Mouse (Mus musculus) v-Abl transformed pro-B cells (cell line): ENCODE data around the gene Vars2.

Experiments used
- in situ Hi-C, 2 experiments: fragments of 400-800 bp; cut with MboI; formaldehyde crosslinking; loops; one replicate each; pipeline ENCODE4 v1.15.1; 2025; ENCODE audit not compliant: unreplicated experiment in 2 of 2

The Vars2 gene

GRCm38 (mm10) chr17:35695289-35695688, 27.9 kb upstream of the Vars2 start:
- in situ Hi-C loops: no loop called here

GRCm38 (mm10) chr17:35693906-35694305, 26.5 kb upstream of the Vars2 start:
- in situ Hi-C loops: no loop called here

GRCm38 (mm10) chr17:35692368-35692767, 25.0 kb upstream of the Vars2 start:
- in situ Hi-C loops: no loop called here

GRCm38 (mm10) chr17:35691811-35692210, 24.4 kb upstream of the Vars2 start:
- in situ Hi-C loops: no loop called here

GRCm38 (mm10) chr17:35689936-35690645, 22.7 kb upstream of the Vars2 start:
- in situ Hi-C loops: no loop called here

- in situ Hi-C loops: no loop called here
These were observed 21.2 kb upstream of the Vars2 start for GRCm38 (mm10) chr17:35688347-35689175.

GRCm38 (mm10) chr17:35685061-35685460, 17.7 kb upstream of the Vars2 start:
- in situ Hi-C loops: no loop called here

DNA sequence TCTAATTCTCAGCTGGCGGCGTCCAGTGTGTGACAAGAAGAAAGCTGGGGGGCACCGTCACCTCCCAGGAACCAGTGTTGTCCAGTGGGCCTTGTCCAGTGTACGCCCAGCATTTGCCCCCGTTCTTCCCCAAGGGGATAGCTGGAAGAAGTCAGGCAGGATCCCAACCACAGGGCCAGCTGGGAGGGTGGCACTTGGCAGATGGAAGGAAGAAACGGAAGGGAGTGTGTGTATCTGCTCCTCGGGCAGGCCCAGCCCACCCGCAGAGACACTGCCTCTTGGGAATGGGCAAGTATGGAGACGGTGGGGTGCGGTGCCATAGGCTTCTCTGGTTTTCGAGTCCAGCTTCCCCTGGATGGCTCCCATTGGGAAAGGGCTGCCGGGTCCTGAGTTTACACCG, 14.6 kb upstream of the Vars2 start:
- in situ Hi-C loops: no loop called here

- in situ Hi-C loops: no loop called here
These were observed 13.2 kb upstream of the Vars2 start for GRCm38 (mm10) chr17:35680591-35680990.

DNA sequence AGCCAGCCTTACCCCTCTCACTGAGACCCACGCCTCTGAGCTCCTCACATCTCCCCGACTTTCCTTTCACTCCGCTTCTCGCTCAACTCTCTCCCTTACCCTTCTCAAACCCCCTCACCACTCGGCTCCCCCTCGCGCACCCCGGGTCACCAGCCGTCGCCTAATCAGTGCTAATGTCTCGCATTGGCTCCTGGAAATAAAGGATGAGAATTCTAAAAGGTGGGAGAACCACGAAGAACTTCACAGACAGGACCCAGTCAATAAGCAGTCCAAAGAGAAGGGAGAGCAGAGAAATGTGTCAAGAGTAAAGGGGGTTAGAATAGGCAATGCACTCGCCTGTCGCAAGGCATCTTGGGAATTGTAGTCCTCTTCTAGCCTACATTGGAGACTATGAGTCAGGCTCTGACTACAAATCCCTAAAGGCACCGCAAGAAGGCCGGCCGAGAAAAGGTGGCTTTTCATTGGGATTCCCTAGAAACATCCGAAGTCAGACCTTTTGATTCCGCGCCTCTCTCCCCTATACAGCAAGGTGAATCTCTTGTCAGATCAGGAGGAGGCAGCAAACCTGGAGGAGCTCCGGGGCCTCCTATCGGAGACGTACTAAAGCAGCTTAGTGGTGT, 6.1 kb upstream of the Vars2 start, which contains the start of gene Gtf2h4:
Gene Gtf2h4, minus strand, starts transcription at position 324 of the 620 bp plus-strand sequence.
- in situ Hi-C loops: no loop called here

DNA sequence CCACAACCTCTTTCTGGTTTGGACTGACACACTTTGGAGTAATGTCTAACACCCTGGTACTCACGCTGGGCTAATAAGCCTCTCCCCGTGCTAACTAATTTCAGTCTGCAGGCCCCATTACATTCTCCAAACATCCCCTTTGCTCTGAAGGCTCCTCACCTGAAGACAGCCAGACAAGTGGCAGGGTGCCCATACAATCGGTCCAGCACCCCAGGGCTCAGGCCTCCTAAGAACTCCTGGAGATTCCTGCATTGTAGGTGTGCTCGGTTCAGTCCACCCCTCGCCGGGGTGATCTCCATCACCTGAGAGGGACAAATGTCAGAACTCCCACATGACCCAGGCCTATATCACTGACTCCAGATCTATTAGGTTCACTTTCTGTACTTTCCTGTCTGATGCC, 5.1 kb upstream of the Vars2 start:
- in situ Hi-C loops: no loop called here

DNA sequence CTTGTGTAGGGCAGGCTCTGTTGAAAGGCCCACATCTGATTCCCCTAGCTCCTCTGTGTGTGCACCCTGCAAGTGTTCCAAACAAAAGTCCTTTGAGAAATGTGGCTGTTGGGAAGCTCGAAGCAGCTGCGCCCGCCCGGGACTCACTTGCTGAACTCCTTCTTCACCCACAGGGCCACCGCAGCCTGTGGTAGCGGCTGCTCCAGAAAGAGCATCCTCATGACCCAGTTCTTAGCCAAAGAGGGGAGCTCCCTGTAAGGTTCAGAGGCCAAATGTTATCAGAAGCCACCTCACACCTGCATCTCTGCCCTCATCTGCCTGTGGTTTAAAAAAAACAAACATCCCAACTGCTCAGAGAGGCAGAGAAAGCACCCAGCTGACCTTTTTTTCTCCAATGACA, 4.5 kb upstream of the Vars2 start:
- in situ Hi-C loops: no loop called here

DNA sequence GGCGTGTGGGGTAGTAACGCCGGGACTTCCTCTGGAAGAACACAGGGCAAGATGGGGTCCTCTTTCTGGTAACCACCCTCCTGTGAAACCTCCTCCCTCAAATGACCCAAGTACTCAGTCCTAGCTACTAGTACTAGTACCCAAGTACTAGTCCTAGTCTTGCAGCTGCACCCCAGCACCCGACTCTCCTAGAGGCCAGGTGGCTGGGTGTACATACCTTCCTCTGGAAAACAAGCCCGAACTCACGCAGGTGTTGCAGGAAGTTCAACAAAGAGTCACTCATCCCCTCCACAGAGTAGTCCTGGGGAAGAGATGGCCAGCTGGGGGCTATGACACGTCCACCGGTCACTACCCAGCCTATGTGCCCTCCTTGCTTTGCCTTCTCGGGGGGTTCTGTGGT, 2.3 kb upstream of the Vars2 start:
- in situ Hi-C loops: no loop called here

DNA sequence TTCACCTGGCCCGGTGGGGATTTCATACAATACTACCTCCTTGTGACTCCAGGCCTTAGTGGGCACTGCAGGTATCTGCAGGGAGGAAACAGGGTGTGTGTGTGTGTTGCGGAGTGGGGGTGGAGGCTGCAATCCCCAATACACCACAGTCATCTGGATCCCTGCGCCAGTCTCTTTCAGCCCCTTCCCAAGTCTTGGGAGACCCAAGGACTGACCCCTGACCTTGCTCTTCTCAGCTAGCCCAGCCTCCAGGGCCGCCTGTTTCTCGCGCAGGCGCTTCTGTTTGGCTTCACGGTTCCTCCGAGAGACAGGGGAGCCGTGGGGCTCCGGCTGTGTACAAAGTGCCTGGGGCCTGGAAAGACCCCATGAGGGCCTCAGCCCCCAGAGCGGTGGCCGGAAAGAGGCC, 538 bp downstream of the Vars2 start:
- in situ Hi-C loops: no loop called here

DNA sequence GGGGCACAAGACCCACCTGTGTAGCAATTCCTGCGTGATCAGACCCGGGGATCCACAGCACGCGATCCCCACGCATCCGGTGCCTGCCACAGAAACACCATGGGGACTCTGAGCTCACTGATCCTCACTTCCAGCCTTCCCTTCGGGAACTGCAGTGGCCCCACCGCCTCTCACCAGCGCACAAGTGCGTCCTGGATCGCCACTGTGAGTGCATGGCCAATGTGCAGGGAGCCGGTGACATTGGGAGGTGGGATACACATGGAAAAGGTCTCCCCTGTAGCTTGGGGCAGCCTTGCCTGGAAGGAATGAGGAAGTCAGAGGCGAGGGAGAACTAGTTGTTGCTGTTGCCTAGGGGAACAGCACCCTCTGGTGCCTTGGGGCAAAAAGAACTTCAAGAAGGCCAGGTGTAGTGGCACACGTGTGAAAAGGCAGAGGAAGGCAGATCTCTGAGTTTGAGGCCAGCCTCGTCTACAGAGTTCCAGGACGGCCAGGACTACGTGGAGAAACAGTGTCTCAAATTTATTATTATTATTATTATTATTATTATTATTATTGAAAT, 1.4 kb downstream of the Vars2 start:
- in situ Hi-C loops: no loop called here

DNA sequence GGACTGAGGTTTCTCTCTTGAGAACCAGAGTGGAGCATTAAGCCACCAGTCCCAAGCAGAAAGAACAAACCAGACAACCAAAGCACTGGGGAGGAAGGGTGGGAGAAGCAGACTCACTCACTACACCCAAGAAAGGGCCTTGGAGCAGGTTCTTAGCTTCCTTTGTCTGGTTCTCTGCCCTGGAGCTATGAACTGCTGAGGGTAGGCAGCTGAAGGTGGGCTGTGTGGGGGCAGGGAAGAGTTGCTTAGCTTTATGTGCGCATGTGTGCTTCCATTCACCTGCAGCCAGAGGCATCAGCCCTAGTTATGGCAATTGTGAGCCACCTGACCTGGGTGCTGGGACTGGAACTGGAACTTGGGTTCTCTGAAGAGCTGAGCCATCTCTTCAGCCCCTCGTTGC, 14.3 kb downstream of the Vars2 start:
- in situ Hi-C loops: no loop called here

- in situ Hi-C loops: no loop called here
These were observed 18.0 kb downstream of the Vars2 start for GRCm38 (mm10) chr17:35649429-35649828.

DNA sequence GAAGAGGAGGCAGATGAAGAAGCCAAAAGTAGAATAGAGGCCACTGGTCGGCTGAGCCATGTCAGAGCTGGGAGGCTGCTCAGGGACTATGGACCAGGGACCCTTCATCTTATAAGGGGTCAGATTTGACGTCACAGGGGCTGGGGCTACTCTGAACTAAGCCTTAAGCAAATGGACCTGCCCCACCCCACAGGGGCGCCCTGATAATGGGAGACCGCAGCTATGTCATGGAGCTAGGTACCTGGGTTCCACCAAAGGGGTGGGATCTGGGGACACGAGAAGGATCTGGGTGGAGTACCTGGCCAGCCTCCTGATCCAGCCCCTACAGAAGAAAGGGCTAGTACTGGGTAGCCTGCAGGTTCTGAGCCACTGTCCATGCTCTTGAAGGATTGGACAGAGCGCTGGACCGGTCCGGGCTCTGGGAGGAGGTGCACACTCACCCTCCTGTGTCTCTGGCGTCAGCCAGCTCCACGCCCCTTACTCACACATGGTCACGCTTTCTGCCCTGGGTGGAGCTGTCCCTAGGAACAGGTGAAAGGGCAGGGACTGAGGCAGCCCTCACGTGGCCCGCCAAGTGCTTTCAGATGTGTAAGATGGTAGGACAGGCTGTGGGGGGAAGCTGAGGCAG, 23.7 kb downstream of the Vars2 start, which contains the start of gene Mucl3:
Gene Mucl3, minus strand, starts transcription at position 87 of the 628 bp plus-strand sequence.
- in situ Hi-C loops: no loop called here

- in situ Hi-C loops: loop anchor here in 1 of 2 experiments (10.0 kb wide), 1 partner anchor 85 kb away; no protein-coding TSS in a partner anchor
These were observed 28.0 kb downstream of the Vars2 start for GRCm38 (mm10) chr17:35639352-35639751.

- in situ Hi-C loops: loop anchor here in 1 of 2 experiments (10.0 kb wide), 1 partner anchor 86 kb away; no protein-coding TSS in a partner anchor
These were observed 28.8 kb downstream of the Vars2 start for GRCm38 (mm10) chr17:35638475-35639190.
